8 mouse cellular contexts compared by ENCODE assay signal in genomic region chr5:121660059-121660896, GRCm38 (mm10). TPM values are rescaled to one million over a fixed set of nuclear protein-coding genes. Genes with fewer than 3 reads are reported as not detected.
A peak's percentile ranks its signal among the peaks of the same experiment; 100 is the strongest.
DNase-seq lines count a peak whose midpoint lies in the region; ATAC-seq and TF ChIP-seq lines count a peak whose summit lies in the region.

Gene Acad10 (minus strand): TSS chr5:121660514.
Gene Brap (plus strand): TSS chr5:121660563.

- peak within 1 kb of the TSS; percentile 90 for H3K27ac ChIP-seq in hindbrain, embryonic 10.5 days
- peak within 1 kb of the TSS; percentile 84 for H3K27ac ChIP-seq in lung, postnatal 0 days (ENCODE audit: low read length)

- H3K9ac ChIP-seq in lung, postnatal 0 days (replicated peaks; ENCODE audit: low read depth), result peak within 1 kb of the TSS; percentile 96

- WGBS in hindbrain, embryonic 10.5 days, result 2% methylated on average over 85 of the region's 85 CpGs
- WGBS in lung, postnatal 0 days, result 2% methylated on average over 69 of the region's 85 CpGs

- no peaks in the 10 kb centered on the region for H3K9me3 ChIP-seq in hindbrain, embryonic 10.5 days
- no peaks in the 10 kb centered on the region for H3K9me3 ChIP-seq in lung, postnatal 0 days (ENCODE audit: low read length)

- peak; percentile 82 for ATAC-seq in frontal cortex, adult (ENCODE audit: low TSS enrichment)
- peak; percentile 92 for ATAC-seq in lung, postnatal 0 days

- H3K4me1 ChIP-seq in hindbrain, embryonic 10.5 days (replicated peaks), result peaks cover 25% of the 10 kb centered on the region
- peaks cover 12% of the 10 kb centered on the region; the same call in 1 of the 2 replicates for H3K4me1 ChIP-seq in lung, postnatal 0 days (ENCODE audit: insufficient read depth, low read depth, low read length)

- peaks cover 33% of the 10 kb centered on the region for H3K36me3 ChIP-seq in hindbrain, embryonic 10.5 days
- no peaks in the 10 kb centered on the region for H3K36me3 ChIP-seq in lung, postnatal 0 days (ENCODE audit: insufficient read depth, low read length)

- DNase-seq in MEL-GATA-1-ER (ENCODE audit: extremely low read depth, low read depth), result peak; percentile 47
- peak; percentile 97 for DNase-seq in cerebellum, adult 8-10 months
- DNase-seq in hindbrain, embryonic 10.5 days (ENCODE audit: low spot score), result peak; percentile 96
- peak; percentile 92 for DNase-seq in layer of hippocampus, adult 9-11 months
- peak; percentile 97 for DNase-seq in lung, postnatal 0 days (ENCODE audit: low spot score)
- DNase-seq in ovary, postnatal 14 days (ENCODE audit: low spot score), result peak; percentile 93
- peak; percentile 93 for DNase-seq in thymus, postnatal 14 days

- no peak for TF ChIP-seq EP300 in lung, postnatal 0 days (IDR thresholded peaks at IDR 0.05)

- no peaks in the 10 kb centered on the region for H3K27me3 ChIP-seq in hindbrain, embryonic 10.5 days (ENCODE audit: insufficient read depth, poor library complexity, severe bottlenecking)
- H3K27me3 ChIP-seq in lung, postnatal 0 days (replicated peaks; ENCODE audit: insufficient read depth, low read length), result no peaks in the 10 kb centered on the region

- peak within 1 kb of the TSS; percentile 89 for H3K4me2 ChIP-seq in lung, postnatal 0 days (replicated peaks; ENCODE audit: low read depth, low read length)

- peak within 1 kb of the TSS; percentile 96 for H3K4me3 ChIP-seq in hindbrain, embryonic 10.5 days
- H3K4me3 ChIP-seq in lung, postnatal 0 days (ENCODE audit: low read depth, low read length), result peak within 1 kb of the TSS; percentile 76

- no peak for TF ChIP-seq CTCF in lung, postnatal 0 days (IDR thresholded peaks at IDR 0.05)

RNA-seq across cellular contexts. Expression of gene Acad10, which starts in this region (rescaled TPM):
- polyA plus RNA-seq in hindbrain, embryonic 10.5 days (2016; fragmentation: Nextera tagmentation; extraction: Ambion mirVana), result 3.0 and 3.5 TPM in 2 replicates
- 3.7 and 4.5 TPM in 2 replicates for polyA plus RNA-seq in lung, postnatal 0 days (2015; fragmentation: Nextera tagmentation; extraction: Ambion mirVana)

RNA-seq across cellular contexts. Expression of gene Brap, which starts in this region (rescaled TPM):
- polyA plus RNA-seq in hindbrain, embryonic 10.5 days (2016; fragmentation: Nextera tagmentation; extraction: Ambion mirVana), result 41.6 and 41.9 TPM in 2 replicates
- 32.2 and 37.6 TPM in 2 replicates for polyA plus RNA-seq in lung, postnatal 0 days (2015; fragmentation: Nextera tagmentation; extraction: Ambion mirVana)

Comparison
In these comparisons a context has a peak if more than half of its experiments do, and no peak if none do; other contexts are left out.
1. Peak in every context shown above with its lines: DNase-seq, ATAC-seq, H3K4me3 ChIP-seq and H3K27ac ChIP-seq.
2. DNase-seq: peak in every context shown above with its lines; median percentile 97 in cerebellum, adult 8-10 months; 97 in lung, postnatal 0 days; 96 in hindbrain, embryonic 10.5 days; 93 in ovary, postnatal 14 days; 93 in thymus, postnatal 14 days; 92 in layer of hippocampus, adult 9-11 months; 47 in MEL-GATA-1-ER.